Mouse (Mus musculus) lung, postnatal 4 days (tissue): ENCODE results near the gene Cdk7.

Source experiments
- DNase-seq, 2 experiments: peaks; one replicate each; pipeline ENCODE4 v3.0.0; 2021

Cdk7 gene

GRCm38 (mm10) chr13:100724051-100724754, 6.5 kb downstream of the Cdk7 start:
- DNase-seq: no peak

- DNase-seq: no peak
Observed at GRCm38 (mm10) chr13:100721656-100722055, 9.1 kb downstream of the Cdk7 start.

GRCm38 (mm10) chr13:100715467-100715866, 15.3 kb downstream of the Cdk7 start:
- DNase-seq: no peak

GRCm38 (mm10) chr13:100706206-100706605, 24.5 kb downstream of the Cdk7 start:
- no peak for DNase-seq

- no peak for DNase-seq
Observed at GRCm38 (mm10) chr13:100703468-100703867, 27.3 kb downstream of the Cdk7 start.

GRCm38 (mm10) chr13:100698866-100699265, 31.9 kb downstream of the Cdk7 start:
- DNase-seq: no peak

GRCm38 (mm10) chr13:100697541-100697940, 33.2 kb downstream of the Cdk7 start:
- no peak for DNase-seq

- DNase-seq: no peak
Observed at GRCm38 (mm10) chr13:100687513-100687912, 43.2 kb downstream of the Cdk7 start.

- no peak for DNase-seq
Observed at GRCm38 (mm10) chr13:100684355-100684754, 46.4 kb downstream of the Cdk7 start.

- DNase-seq: no peak
Observed at GRCm38 (mm10) chr13:100682837-100683236, 47.9 kb downstream of the Cdk7 start.

- DNase-seq: no peak
Observed at GRCm38 (mm10) chr13:100681615-100682014, 49.1 kb downstream of the Cdk7 start.

- DNase-seq: peak; percentile 37 to 39
Observed at GRCm38 (mm10) chr13:100675936-100676635, 54.7 kb downstream of the Cdk7 start.

GRCm38 (mm10) chr13:100670181-100670741, 60.5 kb downstream of the Cdk7 start:
- DNase-seq: no peak

- DNase-seq: peak; percentile 48 to 55
Observed at GRCm38 (mm10) chr13:100669291-100670022, 61.3 kb downstream of the Cdk7 start, which contains the start of gene Ccdc125. Gene Ccdc125, plus strand, starts transcription at chr13:100669717.

GRCm38 (mm10) chr13:100659864-100660456, 70.8 kb downstream of the Cdk7 start:
- DNase-seq: peak; percentile 33 to 70

- no peak for DNase-seq
Observed at GRCm38 (mm10) chr13:100658091-100658490, 72.6 kb downstream of the Cdk7 start.
